Mouse (Mus musculus): ENCODE results near the gene Eapp.
"Not testable (repeated sequence)": the region's sequence is repeated elsewhere in the genome, so short reads cannot be mapped to it uniquely, and the experiment has no call there.

- TF ChIP-seq CTCF (conservative IDR thresholded peaks at IDR 0.05; ENCODE audit: insufficient read depth, insufficient read length, low read depth, low read length); POLR2A (IDR thresholded peaks at IDR 0.05; ENCODE audit: low read depth, low read length): not testable (repeated sequence)
These were observed 43.1 kb upstream of the Eapp start for GRCm38 (mm10) chr12:54738661-54739243.
